24 mouse cellular contexts compared by ENCODE assay signal in the genomic region with DNA sequence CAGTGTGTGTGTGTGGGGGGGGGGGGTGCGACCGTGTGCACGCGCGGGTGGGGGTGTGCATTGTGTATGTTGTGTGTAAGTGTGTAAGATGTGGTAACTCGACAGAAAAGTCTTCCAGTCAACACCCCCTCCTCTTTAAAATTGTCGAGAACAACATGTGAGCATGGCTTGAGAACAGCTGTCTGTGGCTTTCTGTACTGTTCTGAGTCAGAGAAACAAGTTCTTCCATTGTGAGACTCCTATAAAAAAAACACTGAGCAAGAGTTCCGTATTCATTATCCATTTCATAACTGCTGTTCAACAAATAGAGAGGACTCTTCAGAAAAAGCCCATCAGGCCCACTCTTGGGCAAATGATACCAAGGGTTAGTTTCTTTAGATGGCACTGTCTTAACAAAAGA. TPM values are rescaled to one million over a fixed set of nuclear protein-coding genes. Genes with fewer than 3 reads are reported as not detected.
DNase-seq lines count a peak whose midpoint lies in the region; ATAC-seq and TF ChIP-seq lines count a peak whose summit lies in the region.
"Had no signal": no experiment of that assay in that cellular context is flagged by ENCODE, and none has a peak within 500 bp of the region (broad histone marks: within the 10 kb centered on the region; RNA-seq: fewer than 3 reads in every experiment).

No protein-coding gene starts in this region.

- no peak overlapping the region for H3K9ac ChIP-seq in heart, embryonic 11.5 days (ENCODE audit: low read depth, low read length)
- H3K9ac ChIP-seq in stomach, embryonic 14.5 days (replicated peaks; ENCODE audit: low read depth, low read length) = no peak overlapping the region
- H3K9ac ChIP-seq in stomach, postnatal 0 days (ENCODE audit: low read length) = no peak overlapping the region
- H3K9ac ChIP-seq: forebrain, embryonic 13.5 days; forebrain, postnatal 0 days; heart, embryonic 13.5 days; hindbrain, embryonic 12.5 days had no signal

- no peak for TF ChIP-seq POLR2A in myocyte (IDR thresholded peaks at IDR 0.05; ENCODE audit: insufficient read length, low read depth)

- H3K36me3 ChIP-seq in heart, embryonic 10.5 days = no peaks in the 10 kb centered on the region
- no peaks in the 10 kb centered on the region for H3K36me3 ChIP-seq in heart, embryonic 11.5 days (ENCODE audit: control insufficient read depth, insufficient read depth, low read length)
- no peaks in the 10 kb centered on the region for H3K36me3 ChIP-seq in stomach, embryonic 14.5 days (ENCODE audit: control insufficient read depth, insufficient read depth, low read length)
- no peaks in the 10 kb centered on the region for H3K36me3 ChIP-seq in stomach, postnatal 0 days (ENCODE audit: control insufficient read depth, insufficient read depth, low read length)
- H3K36me3 ChIP-seq in myocyte (ENCODE audit: control insufficient read depth, insufficient read depth) = no peaks in the 10 kb centered on the region
- H3K36me3 ChIP-seq: embryonic facial prominence, embryonic 10.5 days; heart, embryonic 13.5 days; hindbrain, embryonic 12.5 days had no signal

- H3K4me1 ChIP-seq in heart, embryonic 10.5 days = peaks cover 8% of the 10 kb centered on the region
- H3K4me1 ChIP-seq in heart, embryonic 11.5 days (ENCODE audit: control insufficient read depth, insufficient read depth, low read length) = peaks cover 2% of the 10 kb centered on the region; the same call in 1 of the 2 replicates
- no peaks in the 10 kb centered on the region for H3K4me1 ChIP-seq in stomach, embryonic 14.5 days (ENCODE audit: control insufficient read depth, insufficient read depth, low read length)
- no peaks in the 10 kb centered on the region for H3K4me1 ChIP-seq in stomach, postnatal 0 days (replicated peaks; ENCODE audit: control insufficient read depth, insufficient read depth)
- H3K4me1 ChIP-seq: forebrain, embryonic 13.5 days; hindbrain, embryonic 12.5 days had no signal

- no peak overlapping the region for H3K4me2 ChIP-seq in heart, embryonic 11.5 days
- H3K4me2 ChIP-seq in stomach, embryonic 14.5 days (replicated peaks; ENCODE audit: low read depth, low read length) = no peak overlapping the region
- no peak overlapping the region for H3K4me2 ChIP-seq in stomach, postnatal 0 days (replicated peaks; ENCODE audit: low read depth)
- peak overlapping the region; percentile 60 for H3K4me2 ChIP-seq in myocyte (ENCODE audit: low read depth)
- H3K4me2 ChIP-seq: forebrain, embryonic 13.5 days; heart, embryonic 13.5 days; hindbrain, embryonic 12.5 days had no signal

- 81% methylated on average over 8 of the region's 8 CpGs for WGBS in heart, embryonic 10.5 days
- WGBS in heart, embryonic 11.5 days (ENCODE audit: insufficient replicate concordance) = 70% methylated on average over 8 of the region's 8 CpGs
- WGBS in stomach, embryonic 14.5 days = 50% methylated on average over 8 of the region's 8 CpGs
- 44% methylated on average over 8 of the region's 8 CpGs for WGBS in stomach, postnatal 0 days

- H3K27me3 ChIP-seq in heart, embryonic 10.5 days (ENCODE audit: insufficient read depth, poor library complexity, severe bottlenecking) = no peaks in the 10 kb centered on the region
- H3K27me3 ChIP-seq in heart, embryonic 11.5 days (ENCODE audit: control insufficient read depth, insufficient read depth, low read length) = no peaks in the 10 kb centered on the region
- H3K27me3 ChIP-seq in stomach, embryonic 14.5 days (ENCODE audit: control insufficient read depth, insufficient read depth, low read length) = no peaks in the 10 kb centered on the region
- no peaks in the 10 kb centered on the region for H3K27me3 ChIP-seq in stomach, postnatal 0 days (ENCODE audit: control insufficient read depth, insufficient read depth, low read length)
- no peaks in the 10 kb centered on the region for H3K27me3 ChIP-seq in myocyte (ENCODE audit: control insufficient read depth, insufficient read depth, insufficient read length)
- H3K27me3 ChIP-seq: forebrain, embryonic 13.5 days; heart, embryonic 13.5 days; hindbrain, embryonic 12.5 days had no signal

- DNase-seq in heart, embryonic 10.5 days (ENCODE audit: low spot score) = peak; percentile 51
- DNase-seq in stomach, postnatal 0 days (ENCODE audit: low spot score) = no peak
- peak; percentile 20 for DNase-seq in NIH3T3 (ENCODE audit: low read depth)
- DNase-seq in layer of hippocampus, postnatal 14 days (ENCODE audit: low spot score in 2 of 2) = no peak
- no peak for DNase-seq in thymus, postnatal 36 days
- DNase-seq: adrenal gland, adult 8-10 months; adrenal gland, postnatal 36 days; cerebellum, adult 2 months; cerebellum, postnatal 10 days; forebrain, postnatal 0 days; gastrocnemius, postnatal 36 days; heart, adult 2 months; heart, postnatal 4 days; kidney, adult 11 months had no signal

- TF ChIP-seq CTCF in stomach, postnatal 0 days (IDR thresholded peaks at IDR 0.05; ENCODE audit: low read depth) = no peak

- H3ac ChIP-seq in myocyte (ENCODE audit: control insufficient read depth, insufficient read length) = no peak overlapping the region

- no peak for ATAC-seq in heart, embryonic 11.5 days (replicated peaks; ENCODE audit: insufficient number of reproducible peaks, low FRiP score, low TSS enrichment)
- 0 out of 2 replicates have a peak, but pooled peaks have one; percentile 10 for ATAC-seq in stomach, embryonic 14.5 days (ENCODE audit: insufficient number of reproducible peaks, insufficient read depth, low FRiP score, low read depth)
- ATAC-seq in stomach, postnatal 0 days (ENCODE audit: low FRiP score, low TSS enrichment) = no peak
- ATAC-seq: forebrain, embryonic 13.5 days; forebrain, postnatal 0 days; hindbrain, embryonic 16.5 days had no signal

- no peak overlapping the region for H3K4me3 ChIP-seq in heart, embryonic 10.5 days
- H3K4me3 ChIP-seq in heart, embryonic 11.5 days (ENCODE audit: low read depth, low read length) = no peak overlapping the region
- no peak overlapping the region for H3K4me3 ChIP-seq in stomach, embryonic 14.5 days (ENCODE audit: low read depth, low read length)
- H3K4me3 ChIP-seq in stomach, postnatal 0 days (ENCODE audit: low read depth, low read length) = no peak overlapping the region
- no peak overlapping the region for H3K4me3 ChIP-seq in myocyte
- H3K4me3 ChIP-seq: embryonic facial prominence, embryonic 10.5 days; forebrain, embryonic 13.5 days; heart, adult 2 months; heart, embryonic 13.5 days; hindbrain, embryonic 12.5 days had no signal

- no peaks in the 10 kb centered on the region for H3K79me2 ChIP-seq in myocyte (ENCODE audit: control insufficient read depth, insufficient read depth)

- TF ChIP-seq EP300 in stomach, postnatal 0 days (optimal IDR thresholded peaks at IDR 0.05) = no peak

- no peaks in the 10 kb centered on the region for H3K9me3 ChIP-seq in heart, embryonic 10.5 days
- no peaks in the 10 kb centered on the region for H3K9me3 ChIP-seq in heart, embryonic 11.5 days (replicated peaks; ENCODE audit: control insufficient read depth, low read length)
- H3K9me3 ChIP-seq in stomach, embryonic 14.5 days (ENCODE audit: control insufficient read depth, low read depth, low read length) = no peaks in the 10 kb centered on the region
- H3K9me3 ChIP-seq in stomach, postnatal 0 days (ENCODE audit: control insufficient read depth, low read length) = no peaks in the 10 kb centered on the region
- H3K9me3 ChIP-seq: embryonic facial prominence, embryonic 10.5 days; forebrain, embryonic 13.5 days; heart, embryonic 13.5 days; hindbrain, embryonic 12.5 days had no signal

- H3K27ac ChIP-seq in heart, embryonic 10.5 days = no peak overlapping the region
- H3K27ac ChIP-seq in heart, embryonic 11.5 days (ENCODE audit: low read depth, low read length) = no peak overlapping the region
- H3K27ac ChIP-seq in stomach, embryonic 14.5 days (ENCODE audit: low read length) = no peak overlapping the region
- H3K27ac ChIP-seq in stomach, postnatal 0 days (replicated peaks) = no peak overlapping the region
- H3K27ac ChIP-seq: embryonic facial prominence, embryonic 10.5 days; forebrain, embryonic 13.5 days; heart, adult 2 months; heart, embryonic 13.5 days; hindbrain, embryonic 12.5 days had no signal

TF ChIP-seq in myocyte, 11 proteins besides CTCF, POLR2A, EP300 and RAD21:
- TF ChIP-seq USF1 (IDR thresholded peaks at IDR 0.05; ENCODE audit: low read depth) (no peak), MYOG (IDR thresholded peaks at IDR 0.05; ENCODE audit: control insufficient read depth in 1 of 3, insufficient read depth in 1 of 3, insufficient read length in 2 of 3, low read depth in 2 of 3) (peak in 1 of 3 experiments; percentile 77), CEBPB (IDR thresholded peaks at IDR 0.05; ENCODE audit: insufficient read depth, poor library complexity, severe bottlenecking) (no peak), MYOD1 (IDR thresholded peaks at IDR 0.05; ENCODE audit: control insufficient read depth in 1 of 3, insufficient read length in 2 of 3, low read depth in 2 of 3) (peak in 2 of 3 experiments; percentile 22 to 27), TCF3 (IDR thresholded peaks at IDR 0.05; ENCODE audit: insufficient read length, low read depth) (no peak), TCF12 (IDR thresholded peaks at IDR 0.05; ENCODE audit: insufficient read depth, poor library complexity, severe bottlenecking) (no peak)

RNA-seq across cellular contexts. Expression of gene Sft2d2, which starts 6.5 kb away (rescaled TPM):
- polyA plus RNA-seq in heart, embryonic 10.5 days (2016; fragmentation: Nextera tagmentation; extraction: Ambion mirVana) = 18.8 and 23.6 TPM in 2 replicates
- polyA plus RNA-seq in heart, embryonic 11.5 days (2014; fragmentation: Nextera tagmentation; extraction: Ambion mirVana) = 21.9 and 29.3 TPM in 2 replicates
- 29.4 and 33.3 TPM in 2 replicates for polyA plus RNA-seq in stomach, embryonic 14.5 days (2014; fragmentation: Nextera tagmentation; extraction: Ambion mirVana)
- 19.8 and 21.6 TPM in 2 replicates for polyA plus RNA-seq in stomach, postnatal 0 days (2015; fragmentation: Nextera tagmentation; extraction: Ambion mirVana)
- polyA plus RNA-seq in myocyte (2012; fragmentation: generic; extraction: Trizol) = 19.4 TPM
- 1 to 10 TPM; 8.3 to 9.7 TPM for total RNA-seq in layer of hippocampus, postnatal 14 days (2021)

RNA-seq across cellular contexts. Expression of gene Tiprl, which starts 36.0 kb away (rescaled TPM):
- 87.9 and 92.0 TPM in 2 replicates for polyA plus RNA-seq in heart, embryonic 10.5 days (2016; fragmentation: Nextera tagmentation; extraction: Ambion mirVana)
- 78.4 and 87.6 TPM in 2 replicates for polyA plus RNA-seq in heart, embryonic 11.5 days (2014; fragmentation: Nextera tagmentation; extraction: Ambion mirVana)
- polyA plus RNA-seq in stomach, embryonic 14.5 days (2014; fragmentation: Nextera tagmentation; extraction: Ambion mirVana) = 86.7 and 97.6 TPM in 2 replicates
- polyA plus RNA-seq in stomach, postnatal 0 days (2015; fragmentation: Nextera tagmentation; extraction: Ambion mirVana) = 53.8 and 56.7 TPM in 2 replicates
- 35.8 TPM for polyA plus RNA-seq in myocyte (2012; fragmentation: generic; extraction: Trizol)
- total RNA-seq in layer of hippocampus, postnatal 14 days (2021) = 10 to 100 TPM; 60.8 to 62.5 TPM

RNA-seq across cellular contexts. Expression of gene Tbx19, which starts 40.2 kb away (rescaled TPM):
- not detected in 2 replicates for polyA plus RNA-seq in heart, embryonic 10.5 days (2016; fragmentation: Nextera tagmentation; extraction: Ambion mirVana)
- polyA plus RNA-seq in heart, embryonic 11.5 days (2014; fragmentation: Nextera tagmentation; extraction: Ambion mirVana) = not detected in 2 replicates
- polyA plus RNA-seq in stomach, embryonic 14.5 days (2014; fragmentation: Nextera tagmentation; extraction: Ambion mirVana) = not detected in 2 replicates
- polyA plus RNA-seq in stomach, postnatal 0 days (2015; fragmentation: Nextera tagmentation; extraction: Ambion mirVana) = not detected in 2 replicates
- not detected for polyA plus RNA-seq in myocyte (2012; fragmentation: generic; extraction: Trizol)
- not detected for total RNA-seq in layer of hippocampus, postnatal 14 days (2021)
- total RNA-seq: adrenal gland, adult 8-10 months; forebrain, postnatal 0 days; gastrocnemius, adult 8-10 months; gastrocnemius, postnatal 36 days; heart, adult 2 months; heart, postnatal 4 days had no signal
- polyA plus RNA-seq: cerebellum, adult 2 months; embryonic facial prominence, embryonic 10.5 days; forebrain, postnatal 0 days; heart, adult 2 months; heart, embryonic 13.5 days; heart, postnatal 0 days; hindbrain, embryonic 12.5 days; hindbrain, embryonic 16.5 days had no signal

Comparison
In these comparisons a context has a peak if more than half of its experiments do, and no peak if none do; other contexts are left out.
1. DNase-seq: peak in heart, embryonic 10.5 days (single experiment) and NIH3T3 (single experiment); none in stomach, postnatal 0 days (single experiment), layer of hippocampus, postnatal 14 days (0 of 2) and thymus, postnatal 36 days (0 of 2).